Mouse (Mus musculus) MEL (cell line): Measurements from ENCODE around the gene Canx. TPM values are rescaled to one million over a fixed set of nuclear protein-coding genes. Genes with fewer than 3 reads are reported as not detected.

Source experiments
- DNase-seq: peaks from one replicate; pipeline ENCODE4 v3.0.0; 2011; ENCODE audit warnings: low read depth, low spot score
- H3K27ac ChIP-seq: 2 replicates; pipeline ENCODE4 v1.5.1; 2012; ENCODE audit warnings: low read depth, mild to moderate bottlenecking, control low read depth, low read length, moderate library complexity; ENCODE audit not compliant: control insufficient read depth
- H3K27me3 ChIP-seq, 2 experiments: fragments of 150-350 bp in 1 of 2; sonication (generic) in 1 of 2; 2 replicates each; pipeline ENCODE4 v1.6.1; 2012; ENCODE audit warnings: low read length in 2 of 2, mild to moderate bottlenecking in 2 of 2, improper control_type of control experiment in 1 of 2, moderate library complexity in 1 of 2; ENCODE audit not compliant: insufficient read depth in 2 of 2, control insufficient read depth in 1 of 2
- H3K36me3 ChIP-seq, 2 experiments: 2 replicates each; pipeline ENCODE4 v1.6.1; 2012 to 2014; ENCODE audit warnings: low read length in 2 of 2, improper control_type of control experiment in 1 of 2, inconsistent platforms in 1 of 2, mild to moderate bottlenecking in 1 of 2; ENCODE audit not compliant: insufficient read depth in 2 of 2, control insufficient read depth in 1 of 2
- H3K4me1 ChIP-seq, 2 experiments: fragments of 150-350 bp in 1 of 2; sonication (generic) in 1 of 2; 2 replicates each; pipeline ENCODE4 v1.6.1; 2012; ENCODE audit warnings: low read length in 2 of 2, improper control_type of control experiment in 1 of 2, mild to moderate bottlenecking in 1 of 2; ENCODE audit not compliant: insufficient read depth in 2 of 2, control insufficient read depth in 1 of 2
- H3K4me3 ChIP-seq, 2 experiments: fragments of 150-350 bp in 1 of 2; sonication (generic) in 1 of 2; 2 replicates each; pipeline ENCODE4 v1.5.1; 2012; ENCODE audit warnings: low read depth in 2 of 2, low read length in 2 of 2, mild to moderate bottlenecking in 2 of 2, moderate library complexity in 2 of 2, control low read depth in 1 of 2, improper control_type of control experiment in 1 of 2; ENCODE audit not compliant: control insufficient read depth in 1 of 2, insufficient read depth in 1 of 2
- H3K79me2 ChIP-seq: 2 replicates; pipeline ENCODE4 v1.6.1; 2012; ENCODE audit warnings: mild to moderate bottlenecking, low read length, moderate library complexity; ENCODE audit not compliant: control insufficient read depth, poor library complexity, insufficient read depth
- H3K9ac ChIP-seq: 2 replicates; pipeline ENCODE4 v1.6.1; 2012; ENCODE audit warnings: low read depth, mild to moderate bottlenecking, control low read depth, low read length, moderate library complexity; ENCODE audit not compliant: control insufficient read depth, poor library complexity, severe bottlenecking
- H3K9me3 ChIP-seq: fragments of 150-350 bp; sonication (generic); replicated peaks from 2 replicates; pipeline ENCODE4 v1.6.1; 2012; ENCODE audit warnings: mild to moderate bottlenecking, low read length, improper control_type of control experiment, moderate library complexity; ENCODE audit not compliant: insufficient read depth
- BHLHE40 ChIP-seq: IDR thresholded peaks from 2 replicates; pipeline ENCODE4 v1.6.1; 2012; ENCODE audit warnings: low read depth, mild to moderate bottlenecking, inconsistent platforms, low read length, improper control_type of control experiment, borderline replicate concordance
- CHD2 ChIP-seq: IDR thresholded peaks from 2 replicates; pipeline ENCODE4 v1.6.1; 2011; ENCODE audit warnings: low read length, improper control_type of control experiment
- CTCF ChIP-seq, 3 experiments: IDR thresholded peaks in 2 of 3; conservative IDR thresholded peaks in 1 of 3; 2 replicates each; pipeline ENCODE4 v1.5.1; 2011 to 2012; ENCODE audit warnings: low read length in 3 of 3, low read depth in 2 of 3, mild to moderate bottlenecking in 2 of 3, improper control_type of control experiment in 1 of 3, inconsistent platforms in 1 of 3, mixed read lengths in 1 of 3, moderate library complexity in 1 of 3; ENCODE audit not compliant: control insufficient read depth in 1 of 3, insufficient read depth in 1 of 3, poor library complexity in 1 of 3, severe bottlenecking in 1 of 3
- E2F4 ChIP-seq: IDR thresholded peaks from 2 replicates; pipeline ENCODE4 v1.6.1; 2011; ENCODE audit warnings: low read depth, low read length, improper control_type of control experiment, borderline replicate concordance
- ETS1 ChIP-seq: IDR thresholded peaks from 2 replicates; pipeline ENCODE4 v1.6.1; 2012; ENCODE audit warnings: low read depth, mild to moderate bottlenecking, inconsistent platforms, low read length, improper control_type of control experiment, moderate library complexity
- KAT2A ChIP-seq: conservative IDR thresholded peaks from 2 replicates; pipeline ENCODE4 v1.6.1; 2012; ENCODE audit warnings: low read depth, low read length, improper control_type of control experiment, inconsistent platforms
- MAZ ChIP-seq: IDR thresholded peaks from 2 replicates; pipeline ENCODE4 v1.6.1; 2012; ENCODE audit warnings: low read depth, mild to moderate bottlenecking, inconsistent platforms, low read length, improper control_type of control experiment
- MEF2A ChIP-seq: IDR thresholded peaks from 2 replicates; pipeline ENCODE4 v1.6.1; 2014; ENCODE audit warnings: low read depth, mild to moderate bottlenecking, inconsistent platforms, low read length, improper control_type of control experiment; ENCODE audit not compliant: poor library complexity, insufficient replicate concordance, severe bottlenecking; ENCODE audit errors: extremely low read depth
- MYB ChIP-seq: IDR thresholded peaks from 2 replicates; pipeline ENCODE4 v1.6.1; 2011; ENCODE audit warnings: mild to moderate bottlenecking, low read depth, low read length, improper control_type of control experiment
- RAD21 ChIP-seq: IDR thresholded peaks from 2 replicates; pipeline ENCODE4 v1.6.1; 2011; ENCODE audit warnings: mild to moderate bottlenecking, low read depth, low read length, improper control_type of control experiment
- SMC3 ChIP-seq: IDR thresholded peaks from 2 replicates; pipeline ENCODE4 v1.6.1; 2011; ENCODE audit warnings: low read depth, low read length, improper control_type of control experiment
- ZC3H11A ChIP-seq: IDR thresholded peaks from 2 replicates; pipeline ENCODE4 v1.6.1; 2012; ENCODE audit warnings: low read depth, mild to moderate bottlenecking, inconsistent platforms, low read length, improper control_type of control experiment
- ZNF384 ChIP-seq: IDR thresholded peaks from 2 replicates; pipeline ENCODE4 v1.6.1; 2012; ENCODE audit warnings: low read depth, mild to moderate bottlenecking, inconsistent platforms, low read length, improper control_type of control experiment
- polyA plus RNA-seq, 2 experiments: library from polyadenylated mRNA; stranded (reverse) in 1 of 2; unstranded in 1 of 2; fragments of >175 nt in 1 of 2; fragments of >200 nt in 1 of 2; gene quantifications; 2 replicates each; pipeline versions ENCODE4 v1.2.1 to v1.2.4; 2012; ENCODE audit warnings: low replicate concordance in 2 of 2, low read depth in 1 of 2; ENCODE audit not compliant: insufficient read length in 2 of 2, insufficient read depth in 1 of 2, missing spikeins in 1 of 2
- total RNA-seq: library from RNA; depleted of rRNA; stranded (reverse); fragments of 300-350 nt; gene quantifications from 2 replicates; pipeline ENCODE4 v1.2.3, GENCODE M21; 2012

Gene Canx
- total and polyA plus RNA-seq, 3 experiments: 390 to 867 (median 464) TPM

DNA sequence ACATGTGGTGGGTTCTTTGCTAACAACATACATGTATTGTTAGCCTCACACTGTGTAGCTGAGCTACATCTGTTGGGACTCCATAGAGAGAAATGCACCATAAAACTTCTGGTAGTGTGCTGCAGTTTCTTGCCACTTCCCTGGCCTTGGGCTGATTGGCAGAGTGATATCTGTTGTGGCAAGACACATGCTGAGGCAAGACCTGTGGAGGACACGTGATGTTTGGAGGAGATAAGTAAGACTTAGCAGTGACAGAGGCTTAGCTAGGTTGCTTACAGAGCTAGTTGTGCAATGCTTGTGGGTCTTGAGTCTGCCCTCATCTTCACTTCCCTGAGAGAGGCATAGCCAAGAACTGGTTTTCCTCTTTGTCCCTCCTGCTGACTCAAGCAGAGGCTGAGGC lies 29.9 kb upstream of the Canx start (continued):
- TF ChIP-seq RAD21 (no peak), SMC3 (no peak), ZNF384 (no peak), MEF2A (no peak), E2F4 (no peak), CHD2 (no peak), BHLHE40 (peak; percentile 92; the same call in 1 of the 2 replicates)

DNA sequence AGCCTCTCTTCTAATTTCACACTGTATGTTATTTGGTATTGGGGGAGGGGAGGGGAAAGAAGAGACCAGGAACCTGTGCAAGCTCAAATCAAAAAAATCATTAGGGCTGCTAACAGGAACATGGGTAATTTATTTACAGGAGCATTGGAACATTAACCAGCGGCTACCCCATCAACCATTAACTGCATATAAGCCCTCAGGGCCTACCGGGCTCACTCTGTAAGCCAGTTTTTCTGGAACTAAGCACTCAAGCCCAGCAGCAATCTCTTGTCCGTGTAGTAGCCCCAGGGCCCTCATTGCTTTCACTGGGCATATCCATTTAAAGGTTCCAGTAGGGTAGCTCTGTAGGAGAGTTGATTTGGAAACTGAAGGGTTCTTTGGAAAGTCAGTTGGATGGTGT lies 29.4 kb upstream of the Canx start:
- H3K27ac ChIP-seq: peak overlapping the region; percentile 40; the same call in 1 of the 2 replicates
- H3K4me1 ChIP-seq: peaks cover 11 to 26% of the 10 kb centered on the region in 2 experiments; a peak in 3 of 4 replicates
- TF ChIP-seq MAZ: 0 out of 2 replicates have a peak, but pooled peaks have one; percentile 10
- TF ChIP-seq KAT2A: no peak
- TF ChIP-seq MYB: no peak
- H3K36me3 ChIP-seq: peaks cover 0 to 15% of the 10 kb centered on the region in 2 experiments; a peak in 2 of 4 replicates
- peaks cover 7% of the 10 kb centered on the region; the same call in 1 of the 2 replicates for H3K79me2 ChIP-seq
- no peak for DNase-seq
- no peak overlapping the region for H3K9ac ChIP-seq
- H3K27me3 ChIP-seq: no peaks in the 10 kb centered on the region
- H3K9me3 ChIP-seq: no peaks in the 10 kb centered on the region
- no peak overlapping the region for H3K4me3 ChIP-seq

GRCm38 (mm10) chr11:50354162-50354561 lies 28.7 kb upstream of the Canx start, which contains the start of gene Cby3:
TSS of gene Cby3 (plus strand) at chr11:50354462.
- Histone ChIP-seq H3K27me3 (no peaks in the 10 kb centered on the region), H3K27ac (peak within 1 kb of the TSS; percentile 40), H3K9me3 (no peaks in the 10 kb centered on the region), H3K4me3 (no peak within 1 kb of the TSS), H3K36me3 (peaks cover 0 to 13% of the 10 kb centered on the region in 2 experiments; a peak in 1 of 4 replicates), H3K9ac (no peak within 1 kb of the TSS), H3K4me1 (peaks cover 10 to 23% of the 10 kb centered on the region in 2 experiments; a peak in 3 of 4 replicates), H3K79me2 (peaks cover 4% of the 10 kb centered on the region; the same call in 1 of the 2 replicates)
- TF ChIP-seq ZC3H11A (0 out of 2 replicates have a peak, but pooled peaks have one; percentile 5), CTCF (IDR thresholded peaks at IDR 0.05 in 2 of 3, conservative IDR thresholded peaks at IDR 0.05 in 1 of 3; ENCODE audit: control insufficient read depth in 1 of 3, insufficient read depth in 1 of 3, low read depth in 2 of 3, low read length in 3 of 3, poor library complexity in 1 of 3, severe bottlenecking in 1 of 3) (peak in 2 of 3 experiments; percentile 31 to 43; a peak in 3 of 6 replicates), ETS1 (no peak), RAD21 (peak; percentile 28)
- peak; percentile 24 for DNase-seq
